Mouse (Mus musculus): ENCODE data around the gene Sctr.

Sctr gene

DNA sequence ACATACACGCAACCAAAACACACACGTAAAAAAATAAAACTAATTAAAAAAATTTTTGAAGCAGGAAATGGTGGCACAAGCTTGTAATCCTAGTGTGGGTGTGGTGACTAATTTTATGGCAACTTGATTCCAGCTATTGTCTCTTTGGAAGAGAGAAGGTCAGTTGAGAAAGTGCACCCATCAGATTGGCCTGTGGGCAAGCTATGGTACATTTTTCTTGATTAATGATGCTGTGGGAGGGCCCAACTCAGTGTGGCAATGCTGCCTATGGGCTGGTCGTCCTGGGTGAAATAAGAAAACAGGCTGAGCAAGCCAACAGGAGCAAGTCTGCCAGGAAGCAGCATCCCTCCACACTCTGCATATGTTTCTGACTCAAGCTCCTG, 94.5 kb downstream of the Sctr start:
- DNase-seq (ENCODE audit: low read depth, low spot score), result no peak

DNA sequence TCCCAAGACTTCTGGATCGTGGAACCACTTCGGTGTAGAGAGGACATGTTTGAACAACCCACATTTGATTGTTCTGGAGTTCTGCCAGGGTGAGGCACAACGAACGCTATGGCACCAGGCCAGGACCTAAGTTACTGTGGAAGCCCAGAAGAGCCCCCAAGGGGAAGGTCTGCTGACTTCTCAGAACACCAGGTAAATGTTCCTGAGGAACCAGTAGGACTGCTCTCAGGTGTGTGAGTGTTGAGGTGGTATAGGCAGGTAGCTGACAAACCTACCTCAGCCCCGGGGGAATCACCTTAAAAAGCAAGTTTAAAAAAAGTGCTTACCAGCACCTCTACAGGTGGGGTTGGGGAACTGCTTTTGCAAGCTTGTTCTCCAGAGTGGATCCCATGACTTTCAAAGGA, 98.9 kb downstream of the Sctr start:
- DNase-seq (ENCODE audit: low read depth, low spot score), result no peak

DNA sequence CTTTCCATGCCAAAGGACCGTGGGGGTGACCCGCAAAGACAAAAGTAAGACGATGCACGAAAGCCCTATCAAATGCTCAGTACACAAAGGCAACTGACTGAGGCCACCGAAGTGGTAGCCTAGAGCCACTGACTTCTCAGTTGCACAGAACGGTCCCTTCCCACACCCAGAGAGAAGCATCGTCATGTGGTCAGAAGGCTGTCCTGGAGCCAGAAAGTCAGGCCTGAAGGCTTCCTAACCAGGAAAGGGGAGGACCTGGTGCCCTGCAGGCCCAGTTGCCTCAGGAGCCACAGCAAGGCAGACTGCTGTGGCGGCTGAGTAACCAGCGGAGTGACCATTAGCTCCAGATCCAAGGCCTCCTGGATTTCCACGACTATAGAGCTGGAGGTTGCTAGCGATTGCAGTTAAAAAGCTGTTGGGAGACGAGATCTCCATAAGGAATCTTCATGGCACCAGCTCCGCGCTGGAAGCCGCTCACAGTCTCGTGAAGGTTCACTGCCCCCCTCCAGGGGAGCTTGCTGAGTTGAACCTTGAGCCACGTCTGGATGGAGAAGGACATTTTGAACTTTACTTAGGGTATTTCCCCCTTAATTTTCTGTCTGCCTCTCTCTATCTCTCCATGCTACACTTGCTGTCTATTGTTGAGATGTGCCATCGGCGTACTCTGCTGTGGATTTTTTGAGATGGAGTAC, 103.2 kb downstream of the Sctr start:
- DNase-seq (ENCODE audit: low read depth, low spot score), result no peak

DNA sequence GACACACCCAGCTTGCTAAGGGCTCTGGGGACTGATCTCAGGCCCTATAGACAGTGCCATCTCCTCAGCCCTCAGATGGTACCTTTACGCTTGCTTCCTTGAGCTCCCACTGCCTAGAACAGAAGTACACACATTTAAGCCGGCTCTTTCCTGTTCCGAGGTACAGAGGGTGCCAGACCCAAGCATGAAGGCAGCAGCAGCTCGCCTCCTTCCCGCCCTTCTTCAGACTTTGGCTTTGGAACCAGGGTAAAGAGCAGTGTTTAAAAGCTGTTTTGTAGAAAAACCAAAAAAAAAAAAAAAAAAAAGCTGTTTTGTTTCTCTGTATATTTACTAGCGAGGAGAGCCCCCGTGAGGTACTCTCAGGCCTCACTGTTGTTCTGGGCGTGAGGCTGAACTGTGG, 105.1 kb downstream of the Sctr start:
- no peak for DNase-seq (ENCODE audit: low read depth, low spot score)

DNA sequence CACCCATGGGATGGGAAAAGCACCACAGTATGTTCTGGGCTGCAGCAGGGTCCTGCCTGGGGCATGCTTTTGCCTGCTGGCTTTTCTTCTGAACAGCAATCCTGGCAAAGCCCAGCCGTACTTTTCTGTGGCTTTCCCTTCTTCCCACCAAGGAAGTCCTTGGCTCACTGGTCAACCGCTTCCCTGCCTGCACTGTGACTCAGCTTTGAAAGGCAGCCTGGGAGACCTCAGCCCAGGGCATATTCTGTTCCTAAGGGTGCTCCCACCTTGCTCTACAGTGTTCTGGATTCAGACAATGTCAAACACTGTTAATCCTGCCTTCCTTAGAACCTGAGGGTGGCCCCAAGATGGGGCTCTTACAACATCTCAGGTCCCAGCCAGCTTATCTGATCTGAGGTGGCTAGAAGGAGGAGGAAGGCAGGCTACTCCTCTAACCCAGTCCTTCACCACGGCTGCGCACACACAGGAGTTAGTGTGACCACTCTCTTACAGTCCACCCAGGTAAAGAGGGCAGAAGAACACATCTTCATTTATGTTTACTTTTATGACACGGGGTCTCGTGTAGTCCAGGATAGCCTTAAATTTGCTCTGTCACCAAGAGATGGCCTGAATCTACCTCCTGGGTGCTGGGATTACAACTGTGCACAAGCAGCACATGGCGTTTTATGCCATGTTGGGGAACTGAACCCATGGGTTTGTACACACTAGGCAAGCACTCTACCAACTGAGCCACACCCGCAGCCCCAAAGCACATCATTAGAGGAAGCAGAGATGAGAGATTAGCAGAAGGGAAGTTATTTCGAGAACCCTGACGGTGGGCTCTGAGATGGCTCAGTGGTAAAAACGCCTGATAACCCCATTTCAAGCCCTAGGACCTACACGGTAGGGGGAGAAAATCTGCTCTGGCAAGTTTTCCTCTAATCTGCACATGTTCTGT, 105.8 kb downstream of the Sctr start:
- DNase-seq (ENCODE audit: low read depth, low spot score), result no peak
